Mouse (Mus musculus) frontal cortex, postnatal 25 days (tissue): ENCODE data around the gene Pip5k1c.
A peak's percentile ranks its signal among the peaks of the same experiment; 100 is the strongest.

Source experiments
- DNase-seq, 2 experiments: peaks; one replicate each; pipeline ENCODE4 v3.0.0; 2022; ENCODE audit warnings: low spot score in 2 of 2

The Pip5k1c gene

DNA sequence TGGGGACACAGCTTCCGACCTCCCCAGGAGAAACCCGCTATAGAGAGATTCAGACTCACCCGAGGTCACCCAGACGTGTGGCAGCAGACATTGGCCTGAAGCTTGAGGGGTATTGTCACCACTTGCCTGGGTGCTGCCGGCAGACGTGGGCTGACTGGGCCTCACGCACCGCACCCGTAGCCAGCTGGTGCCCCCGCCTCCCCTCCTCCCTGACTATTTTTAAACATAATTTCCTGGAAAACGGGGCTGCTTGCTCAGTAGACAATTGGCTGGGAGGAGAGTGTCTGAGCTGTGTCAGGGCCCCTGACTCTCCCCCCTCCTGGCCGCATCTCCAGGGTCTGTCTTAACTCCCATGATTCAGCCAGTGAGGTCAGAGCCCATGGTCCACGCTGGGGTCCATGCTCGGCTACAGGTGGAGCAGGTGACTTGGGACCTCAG lies 10.0 kb downstream of the Pip5k1c start:
- DNase-seq, result peak in 1 of 2 experiments; percentile 63

DNA sequence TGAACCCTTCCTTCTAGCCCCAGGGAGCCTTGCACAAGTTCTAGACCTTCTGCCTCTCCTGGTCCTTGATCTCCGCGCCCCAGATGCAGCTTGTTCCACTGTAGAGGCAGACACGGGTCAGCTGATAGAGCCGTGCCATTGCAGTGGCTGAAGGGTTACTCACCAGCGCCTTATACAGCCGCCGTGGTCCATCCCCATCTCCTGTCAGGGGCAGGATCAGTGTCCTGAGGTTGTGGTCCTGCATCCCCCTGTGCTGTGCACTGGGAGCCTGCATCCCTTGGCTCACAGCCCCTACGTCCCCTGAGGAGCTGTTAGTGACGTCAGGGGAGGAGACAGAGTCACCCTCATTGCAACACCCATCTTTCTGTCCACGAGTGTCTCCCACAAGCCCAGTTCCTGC lies 10.5 kb downstream of the Pip5k1c start:
- no peak for DNase-seq

DNA sequence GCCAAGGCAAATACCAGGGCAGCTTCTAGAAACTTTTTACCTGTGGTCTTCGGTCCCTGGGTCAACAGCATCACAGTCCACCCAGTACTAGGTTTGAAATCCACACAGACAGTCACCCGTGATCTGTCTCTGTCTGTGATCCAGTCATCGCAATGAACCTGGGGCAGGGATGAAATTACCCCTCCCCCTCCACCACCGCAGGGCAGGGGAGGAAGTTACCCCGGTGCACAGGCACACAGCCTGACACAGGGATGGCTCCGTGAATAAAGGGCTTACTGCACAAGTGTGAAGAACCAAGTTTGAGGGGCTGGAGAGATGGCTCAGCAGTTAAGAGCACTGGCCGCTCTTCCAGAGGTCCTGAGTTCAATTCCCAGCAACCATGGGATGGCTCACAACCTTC lies 11.0 kb downstream of the Pip5k1c start:
- no peak for DNase-seq

DNA sequence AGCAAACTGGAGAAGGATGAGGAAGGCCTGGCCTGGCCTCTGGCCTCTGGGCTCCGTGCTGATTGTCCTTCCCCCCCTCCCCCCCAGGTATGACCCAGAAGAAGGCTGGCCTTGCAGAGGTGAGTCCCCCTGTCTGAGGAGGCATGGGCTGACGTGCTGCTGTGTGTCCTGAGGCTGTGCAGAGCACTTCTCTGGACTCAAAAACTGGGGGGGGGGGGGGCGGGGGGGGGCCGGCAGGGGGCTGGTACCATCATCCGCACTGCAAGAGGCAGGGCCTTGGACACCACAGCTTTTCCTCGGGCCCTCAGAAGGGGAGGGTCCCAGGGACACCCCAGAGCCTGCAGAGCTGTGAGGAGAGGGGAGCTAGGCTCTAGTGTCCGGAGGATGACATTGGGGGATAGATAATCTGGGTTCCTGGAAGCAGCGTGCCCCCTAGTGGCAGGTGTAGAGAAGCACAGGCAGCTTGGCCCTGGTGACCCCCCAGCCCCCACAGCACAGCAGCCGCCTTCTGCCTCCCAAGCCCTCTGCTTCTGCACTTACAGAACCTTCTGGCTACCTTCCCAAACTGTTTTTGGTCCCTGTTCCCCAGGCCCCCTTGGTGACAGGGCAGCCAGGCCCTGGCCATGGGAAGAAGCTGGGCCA lies 12.0 kb downstream of the Pip5k1c start:
- DNase-seq, result no peak

DNA sequence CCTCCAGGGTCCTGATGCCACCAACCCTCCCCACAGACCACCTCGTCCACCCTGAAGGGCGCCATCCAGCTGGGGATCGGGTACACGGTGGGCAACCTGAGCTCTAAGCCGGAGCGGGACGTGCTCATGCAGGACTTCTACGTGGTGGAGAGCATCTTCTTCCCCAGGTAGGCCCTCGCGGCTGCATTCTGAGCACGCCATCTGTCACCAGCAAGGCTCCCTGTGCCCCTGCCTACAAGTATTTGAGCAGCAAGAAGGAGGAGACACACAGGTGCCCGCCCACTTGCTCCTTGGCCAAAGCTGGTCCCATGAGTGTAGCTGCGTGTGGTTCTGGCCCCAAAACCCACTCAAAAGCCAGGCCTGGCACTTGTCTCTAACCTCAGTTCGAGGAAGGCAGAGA lies 12.9 kb downstream of the Pip5k1c start:
- no peak for DNase-seq

DNA sequence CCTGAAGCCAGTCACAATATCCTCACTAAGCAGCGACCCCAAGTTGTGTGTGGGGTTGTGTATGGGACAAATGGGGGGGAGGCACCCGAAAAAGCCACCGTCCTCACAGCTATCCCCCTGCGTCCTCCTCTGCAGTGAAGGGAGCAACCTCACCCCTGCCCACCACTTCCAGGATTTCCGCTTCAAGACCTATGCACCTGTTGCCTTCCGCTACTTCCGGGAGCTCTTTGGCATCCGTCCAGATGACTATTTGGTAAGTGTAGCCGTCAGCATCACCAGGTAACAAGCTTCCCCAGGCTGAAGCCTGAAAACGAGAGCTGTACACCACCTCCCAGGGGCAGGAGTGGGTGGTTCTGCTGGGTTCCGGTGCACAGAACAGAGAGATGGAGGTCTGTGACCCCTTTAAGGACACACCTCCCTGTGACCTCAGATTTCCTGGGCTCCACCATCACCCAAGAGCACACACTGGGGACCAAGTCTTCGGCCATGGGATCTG lies 13.5 kb downstream of the Pip5k1c start:
- DNase-seq, result no peak

DNA sequence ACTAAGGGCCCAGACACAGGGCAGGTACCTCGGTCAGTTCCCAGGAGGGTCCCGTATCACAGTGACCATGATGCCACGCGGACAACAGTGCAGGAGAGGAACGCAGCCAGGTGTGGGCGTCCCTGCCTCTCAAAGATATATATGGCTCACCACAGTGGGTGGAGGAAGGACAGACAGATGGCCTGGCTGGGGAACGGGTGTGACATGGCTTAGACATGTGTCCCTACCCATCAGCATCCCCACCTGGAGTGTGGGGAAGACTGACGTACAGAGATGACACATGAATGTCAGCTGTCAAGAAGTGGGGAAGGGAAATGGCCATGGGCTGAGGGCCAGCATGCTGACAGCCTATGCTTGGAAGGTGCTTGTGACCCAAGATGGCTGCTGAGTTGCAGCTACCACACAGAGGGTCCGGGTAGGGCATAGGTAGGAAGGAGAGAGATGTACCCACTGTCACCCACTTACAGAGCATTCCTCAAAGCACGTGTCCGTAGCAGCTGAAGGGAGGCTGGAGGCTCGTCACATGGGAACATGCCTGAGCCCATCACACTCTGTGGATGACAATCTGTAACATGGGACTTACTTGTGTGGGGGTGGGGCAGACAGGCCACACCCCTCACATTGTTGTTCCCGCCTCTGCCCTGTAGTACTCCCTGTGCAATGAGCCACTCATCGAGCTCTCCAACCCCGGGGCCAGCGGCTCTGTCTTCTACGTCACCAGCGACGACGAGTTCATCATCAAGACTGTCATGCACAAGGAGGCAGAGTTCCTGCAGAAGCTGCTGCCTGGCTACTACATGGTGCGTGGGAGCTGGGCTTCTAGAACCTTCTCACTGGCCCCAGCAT lies 14.3 kb downstream of the Pip5k1c start:
- no peak for DNase-seq

DNA sequence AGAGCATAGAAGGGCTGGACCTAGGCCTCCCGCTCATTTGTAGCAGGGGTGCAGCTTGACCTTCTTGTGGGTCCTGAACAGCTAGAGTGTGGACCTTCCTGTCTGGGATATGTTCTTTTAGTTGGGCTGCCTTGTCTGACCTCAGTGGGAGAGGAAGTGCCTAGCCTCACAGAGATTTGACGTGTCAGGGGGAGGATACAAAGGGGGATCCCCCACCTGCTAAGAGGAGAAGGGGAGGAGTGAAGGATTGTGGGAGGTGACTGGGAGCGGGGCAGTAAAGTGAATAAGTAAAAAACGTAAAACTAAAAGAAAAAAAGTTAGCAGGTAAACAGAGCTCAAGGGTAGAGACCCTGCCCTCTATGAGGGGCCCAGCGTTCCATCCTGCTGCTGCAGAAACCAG lies 16.8 kb downstream of the Pip5k1c start:
- no peak for DNase-seq

DNA sequence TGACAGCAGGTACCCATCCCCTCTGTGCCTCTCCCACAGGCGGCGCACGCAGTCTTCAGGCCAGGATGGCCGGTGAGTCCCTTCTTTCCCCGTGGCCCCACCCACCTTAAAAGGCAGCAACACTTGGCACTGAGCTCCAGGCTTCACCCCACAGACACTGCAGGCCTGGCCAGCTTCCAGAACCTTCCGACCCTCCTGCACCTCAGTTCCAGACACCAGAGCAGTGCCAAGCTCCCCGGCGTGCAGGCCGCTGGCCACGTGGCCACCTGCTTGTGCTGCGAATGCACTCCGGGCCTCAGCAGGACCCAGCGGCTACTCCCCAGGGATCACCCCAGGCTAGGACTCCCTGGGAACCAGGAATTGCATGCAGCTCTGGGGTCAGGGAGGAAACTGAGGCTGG lies 20.8 kb downstream of the Pip5k1c start:
- no peak for DNase-seq

DNA sequence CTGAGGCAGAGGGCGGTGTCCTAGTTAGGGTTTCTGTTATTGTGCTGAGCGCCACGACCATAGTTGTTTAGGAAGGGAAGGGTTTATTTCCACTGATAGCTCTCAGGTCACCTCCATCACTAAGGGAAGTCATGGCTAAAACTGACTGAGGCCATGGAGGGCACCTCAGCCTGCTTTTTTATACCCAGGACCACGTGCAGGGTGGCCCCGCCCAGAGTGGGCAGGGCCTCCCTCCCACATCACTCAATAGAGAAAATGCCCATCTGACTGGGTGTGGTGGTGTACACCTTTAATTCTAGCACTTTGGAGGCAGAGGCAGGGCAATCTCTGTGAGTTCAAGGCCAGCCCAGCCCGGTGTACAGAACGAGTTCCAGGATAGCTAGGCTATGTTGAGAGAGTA lies 21.4 kb downstream of the Pip5k1c start:
- DNase-seq, result no peak

DNA sequence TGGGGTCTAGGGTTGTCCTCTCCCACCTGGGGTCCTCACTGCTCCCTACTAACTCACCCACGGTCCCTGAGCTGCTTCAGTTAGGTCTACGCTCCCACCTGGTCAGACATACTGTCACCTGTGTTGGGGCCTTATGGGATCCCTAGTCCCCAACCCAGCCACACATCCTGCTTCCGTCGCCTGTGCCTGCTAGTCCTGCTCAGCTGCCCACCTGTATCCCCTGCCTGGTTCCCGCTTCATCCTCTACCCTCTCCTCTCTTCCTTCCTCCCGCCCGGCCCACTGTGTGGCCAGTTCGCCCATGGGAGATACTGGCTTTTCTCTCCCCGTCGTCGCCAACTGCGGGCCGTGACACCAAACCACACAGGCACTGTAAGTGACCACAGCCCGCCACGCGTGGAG lies 22.8 kb downstream of the Pip5k1c start:
- no peak for DNase-seq

DNA sequence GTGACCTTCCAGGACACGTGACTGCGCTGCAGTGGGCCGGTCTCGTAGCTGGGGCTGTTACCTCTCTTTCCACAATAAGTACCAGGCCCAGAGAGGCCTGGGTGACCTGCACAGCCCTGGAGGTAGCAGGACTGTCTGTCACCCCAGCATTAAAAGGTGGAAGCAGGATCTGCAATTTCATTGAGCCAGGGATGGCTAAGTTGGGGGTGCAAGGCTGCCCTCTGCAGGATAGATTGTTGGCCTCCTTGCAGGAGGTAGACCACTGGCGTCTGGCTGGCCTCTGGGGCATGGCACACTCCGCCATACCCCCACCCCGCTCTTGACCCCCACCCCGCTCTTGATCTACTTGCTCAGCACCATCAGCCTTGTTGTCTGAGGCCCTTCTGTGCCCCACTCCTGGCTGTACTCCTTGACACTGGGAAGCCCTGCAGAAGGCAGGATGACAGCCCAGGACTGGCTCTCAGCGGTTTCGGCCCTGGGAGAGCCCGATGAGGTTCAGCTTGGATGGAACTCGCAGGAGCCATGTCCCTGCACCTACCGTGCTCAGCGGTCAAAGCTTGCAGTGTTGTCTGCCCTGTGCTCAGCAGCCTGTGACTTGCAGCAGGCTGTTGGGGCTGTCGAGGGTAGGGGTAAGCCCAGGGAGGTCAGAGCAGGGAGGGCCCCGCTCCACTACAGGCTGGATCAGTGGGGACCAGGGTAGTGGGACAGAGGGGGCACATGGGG lies 23.7 kb downstream of the Pip5k1c start:
- no peak for DNase-seq

DNA sequence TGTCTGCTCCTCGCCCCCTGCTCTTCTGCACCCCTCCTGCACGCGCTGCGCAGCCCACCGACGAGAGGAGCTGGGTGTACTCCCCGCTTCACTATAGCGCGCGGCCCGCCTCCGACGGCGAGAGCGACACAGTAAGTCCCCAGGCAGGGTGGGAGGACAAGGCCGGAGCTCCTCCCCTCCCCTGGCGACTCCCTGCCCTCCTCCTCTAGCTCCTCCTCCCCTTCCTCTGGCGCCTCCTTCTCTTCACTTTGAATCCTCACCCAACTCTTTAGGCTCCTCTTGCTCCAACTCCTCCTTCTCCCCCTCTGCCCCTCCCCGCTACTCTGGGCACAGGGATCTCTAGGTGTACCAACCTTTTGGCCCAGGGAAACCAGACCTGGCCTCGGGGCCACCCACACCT lies 24.5 kb downstream of the Pip5k1c start:
- DNase-seq, result no peak

DNA sequence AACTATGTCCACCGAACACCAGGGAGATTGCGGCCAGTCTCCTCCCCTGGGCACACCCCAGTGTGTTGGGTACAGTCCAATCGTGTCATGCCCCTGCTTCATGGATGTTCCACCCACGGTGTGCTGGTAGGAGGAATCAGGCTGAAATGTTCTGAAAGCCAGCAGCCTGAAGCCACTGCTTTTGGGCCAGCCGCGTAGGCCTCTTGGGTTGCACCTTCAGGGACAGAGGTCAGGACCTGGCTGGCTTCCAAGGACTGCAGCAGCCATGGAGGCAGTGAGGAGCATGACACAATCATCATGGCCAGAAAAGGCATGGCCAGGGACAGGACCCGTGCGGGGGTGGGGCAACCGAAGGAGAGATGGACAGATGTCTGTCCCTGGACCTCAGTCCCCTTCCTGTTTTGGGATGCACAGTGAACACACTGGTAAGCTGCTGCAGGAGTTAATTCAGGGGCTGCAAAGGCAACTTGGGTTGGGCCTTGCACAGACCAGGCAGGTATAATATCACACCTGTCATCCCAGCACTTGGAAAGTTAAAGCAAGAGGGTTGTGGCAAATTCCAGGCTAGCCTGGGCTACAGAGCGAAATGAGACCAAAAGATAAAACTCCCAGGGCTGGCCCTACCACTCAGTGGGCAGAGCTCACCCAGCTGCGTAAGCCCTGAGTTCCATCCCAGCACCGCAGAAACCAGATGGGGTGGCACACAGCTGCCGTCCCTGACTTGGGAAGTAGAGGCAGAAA lies 26.0 kb downstream of the Pip5k1c start:
- no peak for DNase-seq

DNA sequence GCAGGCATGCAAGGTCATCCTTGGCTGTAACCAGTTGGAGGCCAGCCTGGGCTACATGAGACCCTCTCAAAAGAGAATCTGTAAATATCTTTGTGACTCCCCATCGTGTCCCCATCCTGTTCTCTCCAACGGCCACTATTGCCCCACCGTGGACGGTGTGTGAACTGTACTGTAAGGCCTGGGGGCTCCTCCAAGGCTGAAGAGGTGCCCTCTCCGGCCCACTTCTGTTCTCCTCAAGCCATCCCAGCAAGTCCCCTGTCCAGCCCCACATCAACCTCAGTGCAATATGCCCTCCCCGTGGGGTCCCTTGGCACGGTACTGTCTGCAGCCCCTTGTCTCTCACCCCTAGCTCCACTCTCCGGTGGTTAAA lies 26.6 kb downstream of the Pip5k1c start:
- no peak for DNase-seq

DNA sequence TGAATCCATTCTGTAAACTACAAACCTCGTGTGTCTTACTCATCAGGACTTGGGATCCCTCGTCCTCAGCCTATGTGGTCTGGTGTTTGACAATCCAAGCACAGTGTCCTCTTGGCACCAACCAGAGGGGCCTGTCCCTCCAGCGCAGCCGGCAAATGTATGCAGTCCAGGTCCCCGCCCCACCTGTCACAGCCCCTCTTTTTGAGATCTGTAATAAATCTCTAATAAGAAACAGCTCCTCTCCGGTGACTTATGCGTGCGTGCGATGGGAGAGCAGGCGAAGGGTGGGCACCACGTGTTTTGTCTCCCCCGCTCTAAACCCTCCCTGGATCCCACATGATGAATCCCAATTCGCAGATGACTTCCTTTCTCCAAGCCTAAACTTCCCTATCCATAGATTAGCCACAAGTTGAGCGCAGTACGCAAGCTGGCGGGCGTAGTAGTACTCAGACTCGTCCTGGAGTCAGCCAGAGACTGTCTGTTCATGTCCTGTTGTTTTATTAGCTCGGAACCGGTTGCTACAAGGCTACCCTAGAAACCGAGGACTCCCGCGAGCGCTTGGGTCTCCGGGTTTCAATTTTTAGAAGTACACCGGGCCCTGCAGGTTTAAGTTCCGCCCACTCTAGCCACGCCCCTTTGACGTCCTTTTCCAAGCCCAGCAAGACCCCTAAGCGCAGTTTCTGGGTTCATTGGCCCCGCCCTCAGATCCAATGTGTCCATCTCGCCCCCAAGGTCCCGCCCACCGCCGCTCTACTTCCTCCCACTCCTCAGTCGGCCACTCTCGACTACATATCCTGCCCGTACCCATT lies 27.2 kb downstream of the Pip5k1c start:
- peak in 1 of 2 experiments; percentile 43 for DNase-seq

DNA sequence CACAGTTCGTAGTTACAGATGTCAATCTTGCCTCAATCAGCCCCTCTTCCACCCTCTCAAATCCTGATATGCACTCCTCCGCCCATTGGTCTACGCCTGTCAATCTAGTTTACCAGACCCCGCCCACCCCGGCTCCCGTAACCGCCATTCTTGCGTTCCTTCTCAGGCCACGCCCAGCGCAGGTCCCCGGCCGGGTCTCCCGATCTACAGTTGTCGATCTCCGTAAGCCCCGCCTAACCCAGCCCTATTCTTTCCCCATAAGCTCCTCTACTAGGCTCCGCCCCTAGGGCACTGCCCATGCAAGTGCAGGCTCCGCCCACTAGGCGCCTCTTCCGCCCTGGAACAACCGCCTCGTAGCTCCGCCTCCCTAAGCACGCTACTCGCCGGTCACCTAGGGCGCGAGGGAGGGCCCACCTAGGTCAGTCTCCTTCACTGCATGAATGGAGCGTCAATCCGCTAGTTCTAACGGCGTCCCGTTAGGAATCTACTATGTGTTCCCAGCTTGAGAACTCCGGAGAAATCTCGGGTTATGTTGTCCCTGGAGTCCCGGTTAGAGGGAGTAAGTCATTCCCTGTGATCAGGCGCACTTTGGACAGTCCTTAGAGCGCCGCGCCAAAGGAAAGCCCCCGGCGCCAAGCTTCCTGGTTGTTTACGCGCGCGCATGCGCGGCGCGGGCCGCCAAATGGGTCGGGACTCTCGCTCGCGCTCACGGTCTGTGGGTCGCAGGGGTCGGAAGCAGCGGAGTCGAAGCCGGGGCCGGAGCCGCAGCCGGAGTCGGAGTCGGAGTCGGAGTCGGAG lies 28.0 kb downstream of the Pip5k1c start, which contains the start of gene Cactin:
Cactin (plus strand) TSS at position 554 of the 798 bp plus-strand sequence.
- peak; percentile 94 to 98 for DNase-seq

DNA sequence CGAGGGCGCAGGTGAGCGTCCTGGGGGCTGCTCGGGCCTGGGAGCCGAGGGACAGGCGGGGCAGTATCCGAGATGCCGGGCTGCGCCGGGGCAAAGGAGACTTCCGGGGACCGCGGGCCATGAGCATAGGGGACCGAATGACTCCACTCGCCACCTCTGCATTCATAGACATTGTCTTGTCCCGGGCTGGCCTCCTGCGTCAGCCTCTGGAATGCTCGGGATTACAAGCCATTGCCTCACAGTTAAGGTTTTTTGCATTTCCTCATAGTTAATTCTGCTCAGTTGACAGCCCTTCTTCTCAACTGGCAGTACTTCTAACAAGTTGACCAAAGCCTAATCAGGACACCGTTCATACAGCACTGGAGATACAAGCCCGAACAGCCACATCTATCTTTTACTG lies 28.7 kb downstream of the Pip5k1c start:
- no peak for DNase-seq

DNA sequence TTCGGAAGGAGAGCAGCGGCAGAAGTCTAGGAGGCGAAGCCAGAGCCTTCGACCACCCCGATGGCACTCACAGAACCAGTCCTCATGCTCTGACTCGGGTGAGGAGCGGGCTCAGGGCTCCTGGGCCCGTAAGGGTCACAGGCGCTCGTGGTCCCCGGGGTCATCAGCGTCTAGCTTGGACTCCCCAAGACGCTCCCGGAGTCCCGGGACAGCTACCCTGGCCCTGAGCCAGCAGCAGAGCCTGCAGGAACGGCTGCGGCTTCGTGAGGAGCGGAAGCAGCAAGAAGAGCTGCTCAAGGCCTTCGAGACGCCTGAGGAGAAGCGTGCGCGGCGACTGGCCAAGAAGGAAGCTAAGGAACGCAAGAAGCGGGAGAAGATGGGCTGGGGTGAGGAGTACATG lies 29.7 kb downstream of the Pip5k1c start:
- DNase-seq, result no peak

DNA sequence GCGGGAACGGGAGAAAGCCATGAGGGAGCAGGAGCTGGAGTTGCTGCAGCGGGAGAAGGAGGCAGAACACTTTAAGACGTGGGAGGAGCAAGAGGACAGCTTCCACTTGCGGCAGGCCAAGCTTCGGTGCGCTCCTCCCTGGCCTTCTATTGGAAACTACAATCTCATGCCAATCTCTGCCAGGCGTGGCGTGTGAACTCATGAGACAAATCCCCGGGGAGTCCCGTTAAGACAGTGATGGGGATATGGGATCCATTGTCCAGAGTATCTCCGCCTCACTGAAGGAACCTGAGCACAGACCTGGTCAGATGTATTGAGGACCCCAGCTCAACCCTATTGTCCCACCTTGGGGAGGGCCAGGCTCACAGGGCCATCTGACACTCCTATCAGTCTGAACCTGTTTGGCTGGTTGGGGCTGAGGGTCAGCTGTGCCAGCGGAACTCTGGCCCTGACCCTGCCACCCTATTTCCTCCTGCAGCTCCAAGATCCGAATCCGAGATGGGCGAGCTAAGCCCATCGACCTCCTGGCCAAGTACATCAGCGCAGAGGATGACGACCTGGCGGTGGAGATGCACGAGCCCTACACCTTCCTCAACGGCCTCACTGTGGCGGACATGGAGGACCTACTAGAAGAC lies 30.5 kb downstream of the Pip5k1c start:
- no peak for DNase-seq
